Mouse (Mus musculus) forebrain, embryonic 11.5 days (tissue): ENCODE results near the gene Ppp1r26. TPM values are rescaled to one million over a fixed set of nuclear protein-coding genes. Genes with fewer than 3 reads are reported as not detected.

Source experiments
- ATAC-seq: fragments of 200-750 bp; cut with Nextera tagmentation; replicated peaks from 2 replicates; pipeline ENCODE4 v1.8.0; 2017; ENCODE audit warnings: moderate TSS enrichment; ENCODE audit not compliant: low FRiP score
- DNase-seq: peaks from one replicate; pipeline ENCODE4 v3.0.0-alpha.2; 2017; ENCODE audit warnings: low spot score
- H3K27ac ChIP-seq: fragments of 300-500 bp; sonication (generic); 2 replicates; pipeline ENCODE4 v1.5.1; 2014; ENCODE audit warnings: low read depth, low read length
- H3K27me3 ChIP-seq: fragments of 300-500 bp; sonication (generic); 2 replicates; pipeline ENCODE4 v1.6.1; 2014; ENCODE audit warnings: mild to moderate bottlenecking, low read length, mixed read lengths; ENCODE audit not compliant: control insufficient read depth, insufficient read depth
- H3K36me3 ChIP-seq: fragments of 300-500 bp; sonication (generic); 2 replicates; pipeline ENCODE4 v1.6.1; 2014; ENCODE audit warnings: mild to moderate bottlenecking, low read length, moderate library complexity, mixed read lengths; ENCODE audit not compliant: control insufficient read depth, insufficient read depth
- H3K4me1 ChIP-seq: fragments of 300-500 bp; sonication (generic); replicated peaks from 2 replicates; pipeline ENCODE4 v1.6.1; 2014; ENCODE audit warnings: low read length, mixed read lengths; ENCODE audit not compliant: control insufficient read depth, insufficient read depth
- H3K4me2 ChIP-seq: fragments of 300-500 bp; sonication (generic); 2 replicates; pipeline ENCODE4 v1.6.1; 2014; ENCODE audit warnings: low read depth, mild to moderate bottlenecking, low read length, moderate library complexity, mixed read lengths; ENCODE audit not compliant: severe bottlenecking
- H3K4me3 ChIP-seq: fragments of 300-500 bp; sonication (generic); 2 replicates; pipeline ENCODE4 v1.5.1; 2014; ENCODE audit warnings: low read depth, low read length
- H3K9ac ChIP-seq: fragments of 300-500 bp; sonication (generic); 2 replicates; pipeline ENCODE4 v1.6.1; 2014; ENCODE audit warnings: low read length
- H3K9me3 ChIP-seq: fragments of 300-500 bp; sonication (generic); 2 replicates; pipeline ENCODE4 v1.6.1; 2016; ENCODE audit warnings: low read length, mixed read lengths; ENCODE audit not compliant: control insufficient read depth
- WGBS: fragments of 180-500 bp; shearing (Covaris S2); extraction: QIAGEN DNeasy Blood & Tissue Kit; methylation state at CpG from one replicate; pipeline ENCODE4 v1.1.7; 2014; 5-methylcytosine and 5-hydroxymethylcytosine counted together
- polyA plus RNA-seq: library from polyadenylated mRNA; unstranded; fragments of >200 nt; fragmentation: Nextera tagmentation; extraction: Ambion mirVana; gene quantifications from 2 replicates; pipeline ENCODE4 v1.2.1, GENCODE M21; 2014

Ppp1r26 gene
- polyA plus RNA-seq, 1 experiment from 2014 or later, result 7.8 TPM

GRCm38 (mm10) chr2:28453539-28453938 lies 6.9 kb downstream of the Ppp1r26 start:
- WGBS, result 84% methylated on average over 6 of the region's 6 CpGs
- Histone ChIP-seq H3K4me1 (no peaks in the 10 kb centered on the region), H3K27me3 (no peaks in the 10 kb centered on the region), H3K9ac (no peak overlapping the region), H3K36me3 (no peaks in the 10 kb centered on the region; the same call in 1 of the 2 replicates), H3K27ac (no peak overlapping the region), H3K4me3 (no peak overlapping the region), H3K9me3 (no peaks in the 10 kb centered on the region), H3K4me2 (no peak overlapping the region)
- ATAC-seq (no peak), DNase-seq (no peak)

GRCm38 (mm10) chr2:28456616-28457015 lies 10.0 kb downstream of the Ppp1r26 start:
- DNase-seq (no peak), ATAC-seq (no peak)
- no peak overlapping the region for H3K4me3 ChIP-seq
- 85% methylated on average over 1 of the region's 1 CpGs for WGBS
- no peak overlapping the region for H3K9ac ChIP-seq
- no peaks in the 10 kb centered on the region; the same call in 1 of the 2 replicates for H3K36me3 ChIP-seq
- no peak overlapping the region for H3K27ac ChIP-seq
- no peaks in the 10 kb centered on the region for H3K9me3 ChIP-seq
- H3K4me1 ChIP-seq, result no peaks in the 10 kb centered on the region
- no peaks in the 10 kb centered on the region for H3K27me3 ChIP-seq
- H3K4me2 ChIP-seq, result no peak overlapping the region

- 47% methylated on average over 3 of the region's 3 CpGs for WGBS
- Histone ChIP-seq H3K4me1 (peaks cover 11% of the 10 kb centered on the region), H3K9ac (no peak overlapping the region), H3K9me3 (no peaks in the 10 kb centered on the region), H3K27ac (no peak overlapping the region), H3K27me3 (no peaks in the 10 kb centered on the region), H3K4me3 (no peak overlapping the region), H3K36me3 (no peaks in the 10 kb centered on the region), H3K4me2 (no peak overlapping the region)
- DNase-seq, result peak; percentile 83
- no peak for ATAC-seq
Observed at GRCm38 (mm10) chr2:28463919-28464318, 17.3 kb downstream of the Ppp1r26 start.

DNA sequence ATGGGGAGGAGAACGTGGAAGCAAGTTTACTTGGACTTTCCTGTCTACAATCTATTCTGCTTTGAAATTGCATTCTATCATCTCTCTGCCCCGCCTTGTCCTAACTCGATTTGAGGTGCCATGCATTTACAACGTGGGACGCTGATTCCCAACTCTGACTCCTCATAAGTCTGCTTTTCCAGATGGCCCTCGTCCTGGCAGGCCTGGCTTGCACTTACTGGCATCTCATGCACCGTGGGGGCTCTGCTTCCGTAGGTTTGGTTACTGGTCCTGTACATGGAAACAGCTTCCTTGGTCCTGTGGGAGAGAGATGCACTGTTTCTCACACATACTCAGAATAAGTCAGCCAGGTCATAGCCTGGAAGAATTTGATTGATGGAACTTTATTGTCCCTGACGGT lies 18.3 kb downstream of the Ppp1r26 start:
- H3K4me2 ChIP-seq, result no peak overlapping the region
- WGBS, result 81% methylated on average over 9 of the region's 9 CpGs
- no peak overlapping the region for H3K9ac ChIP-seq
- ATAC-seq (no peak), DNase-seq (no peak)
- H3K9me3 ChIP-seq, result no peaks in the 10 kb centered on the region
- no peak overlapping the region for H3K4me3 ChIP-seq
- no peaks in the 10 kb centered on the region for H3K27me3 ChIP-seq
- peaks cover 6% of the 10 kb centered on the region for H3K36me3 ChIP-seq
- H3K27ac ChIP-seq, result no peak overlapping the region
- H3K4me1 ChIP-seq, result peaks cover 11% of the 10 kb centered on the region

- peak within 1 kb of the TSS; percentile 49 for H3K9ac ChIP-seq
- peak within 1 kb of the TSS; percentile 52 for H3K4me2 ChIP-seq
- no peak within 1 kb of the TSS for H3K27ac ChIP-seq
- peaks cover 16% of the 10 kb centered on the region for H3K36me3 ChIP-seq
- 5% methylated on average over 25 of the region's 25 CpGs for WGBS
- peak within 1 kb of the TSS; percentile 19; the same call in 1 of the 2 replicates for H3K4me3 ChIP-seq
- no peaks in the 10 kb centered on the region for H3K9me3 ChIP-seq
- H3K27me3 ChIP-seq, result no peaks in the 10 kb centered on the region
- H3K4me1 ChIP-seq, result peaks cover 11% of the 10 kb centered on the region
- DNase-seq (peak; percentile 82), ATAC-seq (peak; percentile 62)
Observed at GRCm38 (mm10) chr2:28465836-28466518, 19.4 kb downstream of the Ppp1r26 start, which contains the start of gene 1700007K13Rik. 1700007K13Rik (minus strand) TSS chr2:28466332.

DNA sequence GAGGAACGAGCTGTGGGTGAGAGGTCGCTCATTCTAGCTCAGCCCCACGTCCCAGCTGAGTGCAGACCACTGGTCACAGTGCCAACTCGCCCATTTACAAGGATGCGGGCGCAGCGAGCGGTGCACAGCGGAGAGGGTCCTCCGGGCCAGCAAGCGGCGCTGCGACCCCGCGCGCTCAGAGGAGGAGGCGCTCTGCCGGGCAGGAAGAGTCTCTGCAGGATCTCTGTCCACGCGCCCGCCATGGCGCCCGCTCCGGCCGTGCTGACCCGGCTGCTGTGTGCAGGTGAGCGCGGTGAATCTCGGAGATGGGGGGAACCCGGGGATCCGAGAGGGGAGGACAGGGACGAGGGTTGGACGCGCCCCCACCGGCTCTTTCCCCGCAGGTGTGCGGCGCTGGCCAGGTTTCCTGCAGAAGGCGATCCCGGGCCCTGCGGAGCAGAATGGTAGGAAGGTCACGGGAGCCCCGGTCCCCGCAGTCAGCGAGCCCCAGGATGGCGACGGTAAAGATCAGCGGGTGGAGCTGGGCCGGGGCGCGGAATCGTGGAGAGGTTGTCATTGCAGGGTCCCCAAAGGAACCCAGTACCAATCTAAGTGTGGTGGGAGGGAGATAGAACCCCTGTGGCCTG lies 21.4 kb downstream of the Ppp1r26 start, which contains the start of gene Mrps2:
Mrps2 (plus strand) TSS at position 207 of the 626 bp plus-strand sequence.
- Histone ChIP-seq H3K4me2 (peak within 1 kb of the TSS; percentile 63), H3K9me3 (peaks cover 2% of the 10 kb centered on the region; the same call in 1 of the 2 replicates), H3K27me3 (no peaks in the 10 kb centered on the region), H3K9ac (peak within 1 kb of the TSS; percentile 84), H3K4me3 (peak within 1 kb of the TSS; percentile 90), H3K27ac (no peak within 1 kb of the TSS), H3K36me3 (peaks cover 21% of the 10 kb centered on the region), H3K4me1 (peaks cover 11% of the 10 kb centered on the region)
- peak; percentile 96 for DNase-seq
- WGBS, result under 1% methylated on average over 52 of the region's 52 CpGs
- ATAC-seq, result peak; percentile 89

GRCm38 (mm10) chr2:28468486-28469225 lies 22.1 kb downstream of the Ppp1r26 start:
- peak overlapping the region; percentile 84 for H3K9ac ChIP-seq
- peaks cover 11% of the 10 kb centered on the region for H3K4me1 ChIP-seq
- DNase-seq, result peak; percentile 48
- H3K27me3 ChIP-seq, result no peaks in the 10 kb centered on the region
- H3K4me2 ChIP-seq, result peak overlapping the region; percentile 63
- H3K4me3 ChIP-seq, result peak overlapping the region; percentile 90
- H3K27ac ChIP-seq, result no peak overlapping the region
- WGBS, result 54% methylated on average over 18 of the region's 18 CpGs
- ATAC-seq, result no peak
- H3K36me3 ChIP-seq, result peaks cover 21% of the 10 kb centered on the region
- peaks cover 2% of the 10 kb centered on the region; the same call in 1 of the 2 replicates for H3K9me3 ChIP-seq

DNA sequence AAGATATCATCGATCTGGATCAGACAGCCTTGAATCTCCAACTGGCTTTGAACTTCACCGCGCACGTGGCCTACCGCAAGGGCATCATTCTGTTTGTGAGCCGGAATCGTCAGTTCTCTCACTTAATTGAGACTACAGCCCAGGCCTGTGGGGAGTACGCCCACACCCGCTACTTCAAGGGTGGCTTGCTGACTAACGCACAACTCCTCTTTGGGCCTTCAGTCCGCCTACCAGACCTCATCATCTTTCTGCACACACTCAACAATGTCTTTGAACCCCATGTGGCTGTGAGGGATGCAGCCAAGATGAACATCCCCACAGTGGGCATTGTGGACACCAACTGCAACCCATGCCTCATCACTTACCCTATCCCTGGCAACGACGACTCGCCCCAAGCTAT lies 22.9 kb downstream of the Ppp1r26 start:
- Histone ChIP-seq H3K4me3 (no peak overlapping the region), H3K9ac (no peak overlapping the region), H3K9me3 (peaks cover 2% of the 10 kb centered on the region; the same call in 1 of the 2 replicates), H3K27me3 (no peaks in the 10 kb centered on the region), H3K4me2 (no peak overlapping the region), H3K27ac (no peak overlapping the region), H3K4me1 (peaks cover 11% of the 10 kb centered on the region), H3K36me3 (peaks cover 21% of the 10 kb centered on the region)
- no peak for DNase-seq
- no peak for ATAC-seq
- WGBS, result 96% methylated on average over 14 of the region's 14 CpGs
